Mouse (Mus musculus) heart, embryonic 14.5 days (tissue): ENCODE data around the gene Rabep2. TPM values are rescaled to one million over a fixed set of nuclear protein-coding genes. Genes with fewer than 3 reads are reported as not detected.

Experiments
- ATAC-seq: fragments of 200-750 bp; cut with Nextera tagmentation; 2 replicates; pipeline ENCODE4 v1.8.0; 2017; ENCODE audit warnings: low read depth, moderate TSS enrichment; ENCODE audit not compliant: insufficient number of reproducible peaks, insufficient read depth, low FRiP score
- H3K27ac ChIP-seq, 2 experiments: fragments of 200-500 bp in 1 of 2; fragments of 300-500 bp in 1 of 2; sonication (generic) in 1 of 2; replicated peaks in 1 of 2; 2 replicates each; pipeline ENCODE4 v1.5.1; 2012 to 2014; ENCODE audit warnings: low read depth in 2 of 2, low read length in 2 of 2, control low read depth in 1 of 2, mild to moderate bottlenecking in 1 of 2, mixed read lengths in 1 of 2; ENCODE audit not compliant: control insufficient read depth in 1 of 2, insufficient read depth in 1 of 2
- H3K27me3 ChIP-seq: fragments of 300-500 bp; sonication (generic); 2 replicates; pipeline ENCODE4 v1.6.1; 2014; ENCODE audit warnings: mild to moderate bottlenecking, low read length, control low read depth; ENCODE audit not compliant: control insufficient read depth, insufficient read depth
- H3K36me3 ChIP-seq: fragments of 300-500 bp; sonication (generic); 2 replicates; pipeline ENCODE4 v1.6.1; 2014; ENCODE audit warnings: mild to moderate bottlenecking, control low read depth, low read length, mixed read lengths; ENCODE audit not compliant: control insufficient read depth, insufficient read depth
- H3K4me1 ChIP-seq, 2 experiments: fragments of 200-500 bp in 1 of 2; fragments of 300-500 bp in 1 of 2; sonication (generic) in 1 of 2; 2 replicates each; pipeline ENCODE4 v1.6.1; 2012 to 2014; ENCODE audit warnings: low read length in 2 of 2, control low read depth in 1 of 2, mixed read lengths in 1 of 2; ENCODE audit not compliant: control insufficient read depth in 2 of 2, insufficient read depth in 2 of 2
- H3K4me2 ChIP-seq: fragments of 300-500 bp; sonication (generic); 2 replicates; pipeline ENCODE4 v1.6.1; 2014; ENCODE audit warnings: mild to moderate bottlenecking, low read length
- H3K4me3 ChIP-seq, 2 experiments: fragments of 200-500 bp in 1 of 2; fragments of 300-500 bp in 1 of 2; sonication (generic) in 1 of 2; 2 replicates each; pipeline ENCODE4 v1.5.1; 2012 to 2014; ENCODE audit warnings: low read length in 2 of 2, mild to moderate bottlenecking in 2 of 2, control low read depth in 1 of 2, low read depth in 1 of 2, moderate library complexity in 1 of 2; ENCODE audit not compliant: control insufficient read depth in 1 of 2, insufficient read depth in 1 of 2
- H3K9ac ChIP-seq: fragments of 300-500 bp; sonication (generic); 2 replicates; pipeline ENCODE4 v1.6.1; 2014; ENCODE audit warnings: mild to moderate bottlenecking, low read length
- H3K9me3 ChIP-seq: fragments of 300-500 bp; sonication (generic); 2 replicates; pipeline ENCODE4 v1.6.1; 2016; ENCODE audit warnings: low read length, control low read depth; ENCODE audit not compliant: control insufficient read depth
- WGBS: fragments of 180-500 bp; shearing (Covaris S2); extraction: QIAGEN DNeasy Blood & Tissue Kit; methylation state at CpG from one replicate; pipeline ENCODE4 v1.1.7; 2014; 5-methylcytosine and 5-hydroxymethylcytosine counted together
- polyA plus RNA-seq: library from polyadenylated mRNA; unstranded; fragments of >200 nt; fragmentation: Nextera tagmentation; extraction: Ambion mirVana; gene quantifications from 2 replicates; pipeline ENCODE4 v1.2.1, GENCODE M21; 2014

Gene Rabep2
- polyA plus RNA-seq, 1 experiment from 2014 or later: 19.8 TPM

DNA sequence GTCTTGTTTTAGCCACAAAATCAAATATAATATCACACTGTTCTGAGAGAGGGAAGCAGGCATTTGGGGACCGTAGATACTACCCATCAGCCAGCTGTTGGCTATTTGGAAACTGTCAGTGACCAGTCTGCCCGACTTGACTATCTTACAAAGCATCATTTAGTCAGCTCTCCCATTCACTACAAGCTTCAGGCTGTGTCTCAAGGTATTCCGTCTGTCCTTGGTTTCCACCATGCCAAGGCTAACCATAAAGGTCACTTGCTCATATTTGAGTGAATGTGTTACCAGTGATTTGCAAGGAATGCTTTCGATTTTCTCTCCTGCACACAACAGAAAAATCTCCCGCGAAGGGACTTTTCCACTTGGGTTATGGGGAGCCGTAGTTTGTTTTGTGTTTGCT lies 6.2 kb downstream of the Rabep2 start:
- no peak overlapping the region for H3K9ac ChIP-seq
- 82% methylated on average over 7 of the region's 7 CpGs for WGBS
- H3K4me1 ChIP-seq: peaks cover 0 to 3% of the 10 kb centered on the region in 2 experiments; a peak in 3 of 4 replicates
- H3K4me2 ChIP-seq: no peak overlapping the region
- H3K9me3 ChIP-seq: no peaks in the 10 kb centered on the region
- no peak overlapping the region for H3K27ac ChIP-seq
- no peak overlapping the region for H3K4me3 ChIP-seq
- peaks cover 45% of the 10 kb centered on the region for H3K36me3 ChIP-seq
- no peak for ATAC-seq
- no peaks in the 10 kb centered on the region for H3K27me3 ChIP-seq

DNA sequence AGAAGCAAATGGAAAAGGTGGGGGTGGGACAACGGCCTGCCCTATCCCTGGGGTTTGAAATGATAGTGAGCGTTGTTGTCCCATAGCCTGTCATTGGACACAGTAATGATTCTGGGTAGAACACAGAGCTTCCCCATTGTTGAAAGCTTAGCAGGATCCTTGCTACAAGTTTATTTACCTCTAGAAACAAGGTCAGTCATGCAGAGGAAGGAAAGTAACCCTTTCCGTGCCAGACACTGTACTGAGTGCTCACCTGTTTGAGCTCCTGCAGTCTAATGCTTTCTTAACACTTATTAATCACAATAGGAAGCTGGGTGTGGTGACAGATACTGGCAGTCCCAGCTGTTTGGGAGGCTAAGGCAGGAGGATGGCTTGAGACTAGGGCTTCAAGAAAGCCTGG lies 7.2 kb downstream of the Rabep2 start:
- H3K27me3 ChIP-seq: no peaks in the 10 kb centered on the region
- H3K4me3 ChIP-seq: no peak overlapping the region
- H3K27ac ChIP-seq: no peak overlapping the region
- no peak for ATAC-seq
- H3K9me3 ChIP-seq: no peaks in the 10 kb centered on the region
- H3K4me1 ChIP-seq: no peaks in the 10 kb centered on the region
- WGBS: 78% methylated on average over 3 of the region's 3 CpGs
- no peak overlapping the region for H3K9ac ChIP-seq
- H3K36me3 ChIP-seq: peaks cover 50% of the 10 kb centered on the region
- no peak overlapping the region for H3K4me2 ChIP-seq

DNA sequence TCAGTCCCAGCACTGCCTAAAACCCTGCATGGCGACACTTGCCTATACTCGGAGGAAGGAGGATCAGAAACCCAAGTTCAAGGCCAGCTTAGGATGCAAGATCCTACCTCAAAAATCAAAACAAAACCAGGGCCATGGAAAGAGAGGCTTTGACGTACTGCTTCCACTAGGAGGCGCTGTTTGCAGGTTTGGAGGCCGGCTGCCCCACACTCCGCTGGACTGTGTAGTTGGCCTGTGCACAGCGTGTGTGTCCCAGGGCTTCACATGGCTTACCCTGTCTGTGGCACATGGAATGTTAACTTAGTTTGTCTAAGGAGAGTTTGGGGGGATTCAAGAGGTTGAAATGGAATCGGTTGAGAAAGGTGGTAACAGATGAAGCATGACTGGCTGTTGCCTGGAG lies 8.3 kb downstream of the Rabep2 start:
- H3K27ac ChIP-seq: no peak overlapping the region
- no peaks in the 10 kb centered on the region for H3K27me3 ChIP-seq
- no peak overlapping the region for H3K9ac ChIP-seq
- ATAC-seq: 0 out of 2 replicates have a peak, but pooled peaks have one; percentile 32
- H3K4me3 ChIP-seq: no peak overlapping the region
- no peaks in the 10 kb centered on the region for H3K4me1 ChIP-seq
- 13% methylated on average over 8 of the region's 8 CpGs for WGBS
- H3K9me3 ChIP-seq: no peaks in the 10 kb centered on the region
- peaks cover 49% of the 10 kb centered on the region for H3K36me3 ChIP-seq
- H3K4me2 ChIP-seq: no peak overlapping the region

DNA sequence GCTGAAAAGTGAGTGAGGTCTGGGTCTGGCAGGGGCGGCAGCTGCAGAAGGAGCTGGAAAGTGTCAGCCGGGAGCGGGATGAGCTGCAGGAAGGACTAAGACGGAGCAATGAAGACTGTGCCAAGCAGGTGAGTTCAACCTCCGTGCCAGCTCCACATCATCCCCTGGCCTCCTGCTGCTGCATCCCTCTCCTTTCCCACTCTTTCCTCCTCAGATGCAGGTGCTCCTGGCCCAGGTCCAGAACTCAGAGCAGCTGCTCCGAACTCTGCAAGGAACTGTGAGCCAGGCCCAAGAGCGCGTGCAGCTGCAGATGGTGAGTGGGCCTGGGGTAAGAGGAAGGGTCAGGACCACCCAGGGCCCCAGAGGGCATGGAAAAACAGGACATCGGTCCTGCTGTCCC lies 11.6 kb downstream of the Rabep2 start:
- no peak overlapping the region for H3K27ac ChIP-seq
- H3K4me2 ChIP-seq: no peak overlapping the region
- H3K4me3 ChIP-seq: no peak overlapping the region
- no peaks in the 10 kb centered on the region for H3K4me1 ChIP-seq
- H3K9me3 ChIP-seq: no peaks in the 10 kb centered on the region
- 86% methylated on average over 9 of the region's 9 CpGs for WGBS
- H3K27me3 ChIP-seq: no peaks in the 10 kb centered on the region
- 0 out of 2 replicates have a peak, but pooled peaks have one; percentile 44 for ATAC-seq
- peaks cover 55% of the 10 kb centered on the region for H3K36me3 ChIP-seq
- no peak overlapping the region for H3K9ac ChIP-seq

DNA sequence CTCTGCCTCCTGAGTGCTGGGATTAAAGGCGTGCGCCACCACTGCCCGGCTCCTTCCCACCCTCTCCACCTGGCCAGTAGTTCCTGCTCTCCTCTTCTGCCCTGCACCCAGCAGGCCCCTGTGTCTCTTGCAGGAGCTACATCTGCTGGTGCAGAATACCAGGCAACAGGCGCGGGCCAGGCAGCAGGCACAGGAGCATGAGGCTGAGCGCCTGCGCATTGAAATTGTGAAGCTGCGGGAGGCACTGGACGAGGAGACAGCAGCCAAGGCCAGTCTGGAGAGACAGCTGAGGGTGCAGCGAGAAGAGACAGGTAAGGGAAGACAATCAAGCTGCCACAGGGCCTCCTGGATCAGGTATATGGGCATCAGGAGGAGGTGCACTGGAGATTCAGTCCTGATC lies 15.4 kb downstream of the Rabep2 start:
- WGBS: 95% methylated on average over 10 of the region's 10 CpGs
- H3K27ac ChIP-seq: no peak overlapping the region
- H3K4me2 ChIP-seq: no peak overlapping the region
- peaks cover 61% of the 10 kb centered on the region for H3K36me3 ChIP-seq
- H3K4me3 ChIP-seq: no peak overlapping the region
- no peak for ATAC-seq
- H3K4me1 ChIP-seq: no peaks in the 10 kb centered on the region
- no peaks in the 10 kb centered on the region for H3K27me3 ChIP-seq
- no peak overlapping the region for H3K9ac ChIP-seq
- H3K9me3 ChIP-seq: no peaks in the 10 kb centered on the region

DNA sequence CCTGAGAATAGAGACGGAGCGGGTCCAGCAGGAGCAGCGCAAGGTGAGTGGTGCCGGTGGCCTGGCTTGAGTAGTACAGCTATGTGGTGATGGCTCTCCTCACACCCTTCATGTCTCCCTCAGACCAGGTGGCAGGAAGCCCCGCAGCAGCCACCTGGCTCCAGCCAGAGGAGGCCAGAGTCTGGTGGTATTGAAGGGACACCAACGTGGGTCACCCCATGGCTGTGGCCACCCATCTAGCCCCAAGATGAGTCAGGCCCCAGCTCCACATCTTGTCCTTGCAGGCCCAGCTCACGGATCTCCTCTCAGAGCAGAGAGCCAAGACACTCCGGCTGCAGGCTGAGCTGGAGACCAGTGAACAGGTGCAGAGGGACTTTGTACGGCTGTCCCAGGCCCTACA lies 16.0 kb downstream of the Rabep2 start:
- peaks cover 61% of the 10 kb centered on the region for H3K36me3 ChIP-seq
- ATAC-seq: no peak

DNA sequence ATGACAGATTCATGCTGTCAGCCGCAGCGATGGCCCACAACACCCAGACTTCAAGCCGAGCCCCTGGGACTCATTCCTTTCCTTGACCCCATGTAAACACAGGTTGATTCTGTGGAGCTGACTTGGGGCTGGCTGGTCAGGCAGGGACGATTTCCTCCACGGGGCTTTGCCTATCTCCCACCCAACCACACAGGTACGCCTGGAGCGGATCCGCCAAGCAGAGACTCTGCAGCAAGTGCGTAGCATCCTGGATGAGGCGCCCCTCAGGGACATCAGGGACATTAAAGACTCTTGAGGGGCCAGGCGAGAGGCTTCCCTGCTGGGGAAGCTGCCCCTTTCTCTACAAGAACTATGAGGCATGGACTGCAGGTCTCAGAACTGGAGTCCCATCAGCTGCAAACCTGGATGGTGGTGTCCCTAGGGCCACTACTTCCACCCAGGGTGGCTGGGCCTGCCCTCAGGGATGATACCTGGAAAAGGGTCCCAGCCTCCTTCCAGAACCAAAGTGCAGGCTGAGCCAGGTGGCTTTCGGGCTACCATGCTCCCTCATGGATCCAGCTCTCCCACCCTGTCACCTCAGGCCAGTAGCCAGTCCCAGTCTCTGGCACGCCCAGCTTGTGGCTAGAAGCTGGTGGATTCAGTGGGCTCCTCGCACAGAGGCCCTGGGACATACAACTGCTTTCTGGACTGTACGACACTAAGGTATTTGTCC lies 16.7 kb downstream of the Rabep2 start:
- 89% methylated on average over 15 of the region's 15 CpGs for WGBS
- Histone ChIP-seq H3K9ac (no peak overlapping the region), H3K27me3 (no peaks in the 10 kb centered on the region), H3K27ac (no peak overlapping the region), H3K36me3 (peaks cover 56% of the 10 kb centered on the region), H3K4me3 (no peak overlapping the region), H3K4me1 (no peaks in the 10 kb centered on the region), H3K4me2 (no peak overlapping the region), H3K9me3 (no peaks in the 10 kb centered on the region)
- no peak for ATAC-seq

More for the DNA sequence above, 16.0 kb downstream of the Rabep2 start:
- no peaks in the 10 kb centered on the region for H3K9me3 ChIP-seq
- H3K27me3 ChIP-seq: no peaks in the 10 kb centered on the region
- whole genome bisulfite sequencing: 86% methylated on average over 9 of the region's 9 CpGs
- H3K4me3 ChIP-seq: no peak overlapping the region
- no peak overlapping the region for H3K27ac ChIP-seq
- H3K4me2 ChIP-seq: no peak overlapping the region
- no peaks in the 10 kb centered on the region for H3K4me1 ChIP-seq
- H3K9ac ChIP-seq: no peak overlapping the region

DNA sequence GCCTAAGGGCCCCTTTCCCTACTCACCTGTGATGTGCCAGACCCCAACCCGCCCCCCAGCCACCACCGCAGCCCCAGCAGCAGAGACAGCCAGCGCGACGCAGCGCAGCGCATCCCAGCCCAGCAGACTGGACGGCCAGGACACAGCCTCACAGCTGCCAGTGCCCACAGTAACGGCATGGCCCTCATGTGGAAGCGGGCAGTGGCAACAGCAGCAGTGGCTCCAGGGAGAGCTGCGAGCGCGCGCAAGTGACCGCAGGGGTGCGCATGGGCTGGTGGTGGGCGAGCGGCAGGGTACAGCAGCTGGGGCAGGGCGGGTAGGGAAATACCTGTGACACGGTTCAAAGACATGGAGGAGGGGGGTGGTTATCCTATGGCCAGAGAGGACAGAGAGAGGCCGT lies 17.7 kb downstream of the Rabep2 start:
- Histone ChIP-seq H3K4me1 (no peaks in the 10 kb centered on the region), H3K27ac (no peak overlapping the region), H3K4me2 (no peak overlapping the region), H3K4me3 (no peak overlapping the region), H3K36me3 (peaks cover 53% of the 10 kb centered on the region), H3K9me3 (no peaks in the 10 kb centered on the region), H3K27me3 (no peaks in the 10 kb centered on the region), H3K9ac (no peak overlapping the region)
- 83% methylated on average over 17 of the region's 21 CpGs for WGBS
- no peak for ATAC-seq
